Mouse (Mus musculus) 3T3-L1 (cell line): ENCODE measurements around the gene Swt1.

Experiments used
- DNase-seq: peaks from one replicate; pipeline ENCODE4 v3.0.0-alpha.2; 2015; ENCODE audit warnings: low read depth, low spot score

Gene Swt1

GRCm38 (mm10) chr1:151367721-151368324 lies 60.4 kb downstream of the Swt1 start:
- DNase-seq, result no peak

GRCm38 (mm10) chr1:151366944-151367605 lies 61.2 kb downstream of the Swt1 start:
- no peak for DNase-seq

GRCm38 (mm10) chr1:151359374-151359773 lies 68.9 kb downstream of the Swt1 start:
- no peak for DNase-seq

DNA sequence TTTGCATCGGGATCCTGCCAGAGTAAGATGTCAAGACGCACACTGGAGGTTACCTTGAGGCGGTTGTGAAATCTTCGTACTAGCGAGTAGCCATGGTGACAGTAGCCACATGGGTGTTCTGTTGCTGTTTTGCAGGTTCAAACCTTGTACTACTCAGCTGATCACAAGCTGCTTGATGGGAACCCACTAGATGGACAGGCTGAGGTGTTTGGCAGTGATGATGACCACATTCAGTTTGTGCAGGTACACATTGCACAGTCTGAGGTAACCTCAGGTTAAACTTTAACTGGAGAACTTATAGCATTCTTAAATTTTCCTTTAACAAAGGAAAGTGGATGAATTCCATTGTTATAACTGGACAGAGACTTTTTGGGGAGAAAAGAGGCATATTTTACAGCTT lies 72.3 kb downstream of the Swt1 start:
- no peak for DNase-seq

- DNase-seq, result peak; percentile 68
These were observed 75.3 kb downstream of the Swt1 start for GRCm38 (mm10) chr1:151352911-151353310.

DNA sequence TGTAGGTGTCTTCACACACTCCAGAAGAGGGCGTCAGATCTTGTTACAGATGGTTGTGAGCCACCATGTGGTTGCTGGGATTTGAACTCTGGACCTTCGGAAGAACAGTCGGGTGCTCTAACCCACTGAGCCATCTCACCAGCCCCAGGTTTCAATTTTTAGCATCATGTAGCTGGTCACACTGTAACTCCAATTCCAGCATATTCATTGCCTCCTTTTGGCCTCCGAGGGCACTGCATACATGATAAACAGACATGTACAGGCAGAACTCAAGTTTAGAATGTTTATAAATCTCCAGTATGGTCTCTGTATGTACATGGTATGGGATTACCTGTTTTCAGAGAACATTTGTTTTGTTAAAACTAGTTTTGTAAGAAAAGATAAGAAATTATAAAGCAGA lies 80.0 kb downstream of the Swt1 start:
- DNase-seq, result peak; percentile 61

- DNase-seq, result no peak
These were observed 81.6 kb downstream of the Swt1 start for GRCm38 (mm10) chr1:151346681-151347127.

GRCm38 (mm10) chr1:151345863-151346195 lies 82.4 kb downstream of the Swt1 start:
- no peak for DNase-seq

DNA sequence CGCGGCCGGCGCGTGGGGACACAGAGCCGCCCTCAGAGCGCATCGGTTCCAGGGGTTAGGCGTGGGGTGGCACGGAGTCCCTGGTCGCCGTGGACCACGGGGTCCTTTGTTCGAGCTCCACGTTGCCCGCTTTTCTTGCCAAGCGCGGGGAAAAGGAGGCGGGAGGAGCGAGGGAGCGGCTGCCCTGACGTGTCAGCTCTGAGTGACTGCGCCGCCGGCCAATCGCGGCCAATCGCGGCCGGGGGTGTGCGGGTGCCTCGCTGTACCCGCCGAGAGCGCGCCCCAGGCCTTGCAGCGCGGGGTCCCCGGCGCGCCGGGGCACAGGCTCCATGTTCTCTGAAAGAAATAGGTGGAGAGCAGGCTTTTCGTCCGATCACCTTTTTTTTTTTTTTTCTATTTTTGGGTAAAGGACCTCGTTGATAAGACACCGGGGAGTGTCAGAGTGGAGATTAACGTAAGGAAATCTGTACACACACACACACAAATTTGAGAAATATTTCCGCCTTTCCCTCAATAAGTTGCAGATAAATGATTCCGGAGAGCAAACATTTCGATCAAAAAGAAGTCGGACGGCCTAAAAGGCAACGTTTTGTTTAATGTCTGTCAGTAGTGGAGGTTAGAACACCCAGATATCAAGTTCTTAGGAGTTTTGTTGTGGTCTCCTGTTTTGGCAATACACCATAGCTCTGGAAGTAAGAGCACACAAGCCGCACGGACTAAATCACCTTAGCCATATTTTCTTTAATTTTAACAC lies 83.0 kb downstream of the Swt1 start:
- peak; percentile 84 for DNase-seq

DNA sequence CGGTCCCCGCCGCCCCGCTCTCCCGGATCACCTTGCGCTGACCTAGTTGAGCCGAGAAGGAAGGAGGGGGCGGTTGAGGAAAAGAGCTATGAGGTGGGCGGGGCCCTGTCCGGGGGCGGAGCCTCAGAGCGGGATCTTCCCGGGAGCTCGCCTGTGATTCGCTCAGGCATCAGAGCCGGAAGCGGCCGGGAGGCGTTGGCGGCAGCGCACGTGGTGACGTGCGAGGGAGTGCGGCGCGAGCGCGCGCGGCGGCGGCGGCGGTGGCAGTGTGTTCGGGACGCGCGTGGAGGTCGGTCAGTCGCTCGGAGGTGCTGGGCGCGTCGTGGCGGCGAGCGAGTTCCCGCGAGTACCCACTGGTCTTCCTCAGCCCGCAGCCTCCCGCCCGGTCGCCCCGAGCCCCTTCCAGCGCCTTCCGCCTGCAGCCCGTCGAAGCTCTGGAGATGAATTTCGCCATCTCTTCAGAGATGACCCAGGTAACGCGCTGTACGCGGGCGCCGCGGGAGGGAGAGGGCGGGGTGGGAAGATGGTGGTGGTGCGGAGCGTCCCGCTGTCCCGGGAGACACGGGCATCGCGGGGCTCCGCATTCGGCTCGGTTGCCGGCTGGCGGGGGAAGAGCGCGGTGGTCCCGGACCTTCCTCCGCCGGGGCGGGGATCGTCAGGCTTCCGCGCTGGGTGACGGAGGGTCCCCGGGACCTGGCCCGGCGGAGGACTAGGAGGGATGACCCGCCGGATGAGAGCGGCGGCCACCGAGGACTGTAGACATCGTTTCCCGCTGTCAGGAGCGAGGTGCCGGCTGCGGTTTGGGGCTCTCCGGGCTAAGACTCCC lies 83.8 kb downstream of the Swt1 start, which contains the start of gene Ivns1abp:
Gene Ivns1abp (plus strand): TSS at position 195 of the 826 bp plus-strand sequence.
- peak; percentile 95 for DNase-seq

GRCm38 (mm10) chr1:151343571-151344282 lies 84.5 kb downstream of the Swt1 start:
- peak; percentile 30 for DNase-seq

GRCm38 (mm10) chr1:151342968-151343367 lies 85.3 kb downstream of the Swt1 start:
- no peak for DNase-seq

DNA sequence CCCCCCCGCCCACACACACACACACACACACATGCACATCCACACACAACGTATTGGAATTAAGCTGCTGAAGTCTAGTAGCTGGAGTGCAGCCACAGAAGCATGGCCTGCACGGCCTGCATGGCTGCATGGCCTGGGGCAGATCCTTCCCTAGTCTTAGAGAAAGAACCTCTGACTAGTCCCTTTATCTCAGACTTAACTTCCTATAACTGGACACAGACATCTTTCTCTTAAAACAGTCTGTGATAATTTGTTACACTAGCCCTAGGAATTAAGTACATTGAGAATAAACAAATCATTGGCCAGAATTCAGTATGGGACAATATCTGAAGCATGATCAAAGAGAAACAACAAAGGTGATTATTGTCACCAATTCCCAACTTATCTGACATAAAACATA lies 85.9 kb downstream of the Swt1 start:
- no peak for DNase-seq

DNA sequence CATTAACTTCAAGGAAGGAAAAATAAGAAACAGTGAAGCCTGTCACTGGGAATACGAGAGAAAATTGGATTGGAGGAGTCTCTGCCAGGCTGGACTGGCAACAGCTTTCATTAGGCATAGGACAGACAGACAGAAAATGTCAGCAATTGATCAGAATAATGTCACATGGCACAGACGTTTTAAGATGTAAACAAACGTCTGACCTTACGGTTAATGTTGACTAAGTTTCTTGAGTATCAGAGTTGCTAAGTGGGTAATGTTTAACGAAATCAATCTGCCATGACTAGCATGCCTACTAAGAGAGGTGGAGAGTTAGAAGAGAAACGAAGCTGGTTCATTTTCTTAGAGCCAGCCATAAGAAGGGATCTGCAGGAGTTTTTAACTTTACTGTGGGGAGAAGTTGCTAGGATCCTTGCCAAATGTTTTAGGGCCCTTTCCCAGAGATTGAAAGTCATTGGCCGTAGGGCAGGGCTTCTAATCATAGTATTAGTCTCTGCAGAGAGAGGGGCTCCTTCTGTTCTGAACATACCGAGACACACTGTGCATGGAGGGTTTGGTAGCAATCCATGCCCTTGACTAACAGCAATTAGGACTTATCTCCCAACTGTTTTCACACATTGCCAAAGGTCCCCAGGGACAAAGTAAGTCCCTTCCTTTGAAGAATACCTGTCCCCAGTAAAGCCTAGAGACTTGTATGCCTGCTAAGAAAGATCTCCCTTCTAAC lies 86.8 kb downstream of the Swt1 start:
- no peak for DNase-seq

- DNase-seq, result no peak
These were observed 89.3 kb downstream of the Swt1 start for GRCm38 (mm10) chr1:151338941-151339340.

DNA sequence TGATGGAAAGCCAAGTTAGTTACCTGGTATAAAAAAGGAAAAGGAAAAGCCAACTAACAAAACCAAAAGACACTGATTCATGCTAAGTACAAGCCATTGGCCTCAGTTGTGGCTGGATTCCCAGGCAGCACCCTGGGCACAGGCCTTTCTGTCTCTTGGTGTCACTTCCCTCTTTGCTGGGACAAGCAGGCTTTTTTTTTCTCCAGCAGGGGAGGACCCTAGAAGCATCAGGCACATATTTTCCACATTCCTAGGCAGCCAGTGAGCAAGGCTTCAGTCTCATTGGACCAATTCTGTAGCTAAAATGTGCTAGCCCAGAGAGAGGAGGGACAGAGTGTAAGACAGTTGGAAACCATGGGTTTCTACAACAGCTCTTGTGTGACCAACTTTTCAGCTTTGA lies 90.0 kb downstream of the Swt1 start:
- no peak for DNase-seq

DNA sequence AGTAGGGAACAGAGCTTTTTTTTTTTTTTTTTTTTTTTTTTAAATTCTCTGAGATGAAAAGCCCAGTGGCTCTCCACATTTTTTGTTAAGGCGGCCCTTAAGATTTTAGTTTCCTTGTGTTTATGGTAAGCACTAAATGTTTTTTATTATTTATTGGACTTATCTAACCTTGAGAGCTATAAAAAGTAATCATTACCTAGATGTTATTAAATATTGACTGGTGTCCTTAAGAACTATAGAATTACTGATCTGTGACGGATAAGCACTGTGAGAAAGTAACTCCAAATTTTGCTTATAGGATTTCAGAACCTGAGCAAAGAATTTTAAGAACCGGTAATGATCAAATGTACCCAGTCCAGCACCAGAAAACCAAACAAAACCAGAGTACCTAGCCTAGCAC lies 95.4 kb downstream of the Swt1 start:
- DNase-seq, result no peak

DNA sequence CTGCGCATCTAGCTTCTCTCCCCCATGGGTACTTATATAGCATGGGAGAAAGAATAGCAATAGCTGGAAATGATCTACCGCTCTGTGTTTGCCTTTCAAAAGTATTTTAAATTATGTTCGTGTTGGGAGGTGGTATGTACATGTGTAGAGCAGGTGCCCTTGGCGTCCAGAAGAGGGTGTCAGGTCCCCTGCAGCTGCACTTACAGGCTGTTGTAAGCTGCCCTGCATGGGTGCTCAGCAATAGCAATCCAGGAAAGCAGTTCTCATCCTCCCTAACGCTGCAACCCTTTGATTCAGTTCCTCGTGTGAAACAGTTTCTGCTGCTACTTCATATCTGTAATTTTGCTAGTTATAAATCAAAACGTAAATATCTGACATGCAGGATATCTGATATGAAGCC lies 98.7 kb downstream of the Swt1 start:
- no peak for DNase-seq

- DNase-seq, result no peak
These were observed 99.7 kb downstream of the Swt1 start for GRCm38 (mm10) chr1:151328341-151329097.

DNA sequence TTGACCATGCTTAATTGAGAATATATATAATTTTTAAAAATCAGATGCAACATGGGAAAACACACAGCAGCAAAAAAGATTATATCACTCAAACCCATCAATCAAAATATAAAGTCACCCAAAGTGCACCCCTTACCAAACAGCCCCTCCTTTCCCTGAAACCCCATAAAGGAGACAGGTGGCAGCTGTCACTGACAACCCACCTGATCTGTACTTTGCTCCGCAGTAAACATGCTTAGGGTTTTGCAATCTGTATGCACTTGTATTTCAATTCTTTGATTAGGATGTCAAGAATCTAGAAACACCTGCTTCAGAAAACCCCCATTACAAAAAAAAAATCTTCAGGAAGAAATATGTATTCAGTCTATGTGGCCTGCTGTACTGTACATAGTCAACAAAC lies 102.9 kb downstream of the Swt1 start:
- DNase-seq, result no peak
